Mouse (Mus musculus) forebrain, embryonic 12.5 days (tissue): ENCODE measurements around the gene Cdk14. TPM values are rescaled to one million over a fixed set of nuclear protein-coding genes. Genes with fewer than 3 reads are reported as not detected.

Source experiments
- ATAC-seq: fragments of 200-750 bp; cut with Nextera tagmentation; 2 replicates; pipeline ENCODE4 v1.8.0; 2017; ENCODE audit warnings: moderate TSS enrichment; ENCODE audit not compliant: low FRiP score
- H3K27ac ChIP-seq: fragments of 300-500 bp; sonication (generic); 2 replicates; pipeline ENCODE4 v1.5.1; 2016; ENCODE audit warnings: mild to moderate bottlenecking
- H3K27me3 ChIP-seq: fragments of 300-500 bp; sonication (generic); 2 replicates; pipeline ENCODE4 v1.6.1; 2016; ENCODE audit warnings: mild to moderate bottlenecking
- H3K36me3 ChIP-seq: fragments of 300-500 bp; sonication (generic); replicated peaks from 2 replicates; pipeline ENCODE4 v1.6.1; 2016; ENCODE audit warnings: mild to moderate bottlenecking
- H3K4me1 ChIP-seq: fragments of 300-500 bp; sonication (generic); 2 replicates; pipeline ENCODE4 v1.6.1; 2016
- H3K4me2 ChIP-seq: fragments of 300-500 bp; sonication (generic); 2 replicates; pipeline ENCODE4 v1.6.1; 2016; ENCODE audit warnings: mild to moderate bottlenecking, moderate library complexity
- H3K4me3 ChIP-seq: fragments of 300-500 bp; sonication (generic); replicated peaks from 2 replicates; pipeline ENCODE4 v1.5.1; 2016; ENCODE audit warnings: mild to moderate bottlenecking
- H3K9ac ChIP-seq: fragments of 300-500 bp; sonication (generic); 2 replicates; pipeline ENCODE4 v1.6.1; 2016; ENCODE audit warnings: mild to moderate bottlenecking
- H3K9me3 ChIP-seq: fragments of 300-500 bp; sonication (generic); 2 replicates; pipeline ENCODE4 v1.6.1; 2016
- WGBS: fragments of 180-500 bp; shearing (Covaris S2); methylation state at CpG from one replicate; pipeline ENCODE4 v1.1.7; 2016; 5-methylcytosine and 5-hydroxymethylcytosine counted together
- polyA plus RNA-seq: library from polyadenylated mRNA; unstranded; fragments of >200 nt; fragmentation: Nextera tagmentation; extraction: Ambion mirVana; gene quantifications from 2 replicates; pipeline ENCODE4 v1.2.1, GENCODE M21; 2016

Cdk14 gene
- polyA plus RNA-seq, 1 experiment from 2014 or later, result 33.0 TPM

DNA sequence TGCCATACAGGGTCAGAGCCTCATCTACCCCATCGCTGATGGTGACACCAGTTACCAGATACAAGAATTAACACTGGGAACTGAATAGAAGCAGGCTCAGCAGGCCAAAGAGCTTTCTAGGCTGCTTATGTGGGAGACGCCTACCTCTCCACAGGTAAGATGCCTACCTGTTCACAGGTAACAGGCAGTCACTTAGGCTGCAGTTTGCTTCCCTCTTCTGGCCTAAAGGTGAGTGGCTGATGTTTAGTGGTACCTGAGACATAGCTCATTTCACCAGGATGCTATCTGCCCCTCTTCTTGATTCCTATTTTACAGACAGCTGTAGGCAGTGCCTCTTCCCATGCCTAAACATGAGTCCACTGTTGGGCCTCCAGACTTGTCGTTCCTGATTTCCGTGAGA lies 595.0 kb downstream of the Cdk14 start:
- ATAC-seq, result no peak
- Histone ChIP-seq H3K27me3 (0 out of 2 replicates have a peak, but pooled peaks cover 4% of the 10 kb centered on the region), H3K4me1 (peaks cover 23% of the 10 kb centered on the region), H3K4me3 (no peak overlapping the region), H3K4me2 (no peak overlapping the region), H3K9me3 (no peaks in the 10 kb centered on the region), H3K36me3 (no peaks in the 10 kb centered on the region), H3K27ac (no peak overlapping the region), H3K9ac (no peak overlapping the region)
- WGBS, result 90% methylated on average over 4 of the region's 4 CpGs

DNA sequence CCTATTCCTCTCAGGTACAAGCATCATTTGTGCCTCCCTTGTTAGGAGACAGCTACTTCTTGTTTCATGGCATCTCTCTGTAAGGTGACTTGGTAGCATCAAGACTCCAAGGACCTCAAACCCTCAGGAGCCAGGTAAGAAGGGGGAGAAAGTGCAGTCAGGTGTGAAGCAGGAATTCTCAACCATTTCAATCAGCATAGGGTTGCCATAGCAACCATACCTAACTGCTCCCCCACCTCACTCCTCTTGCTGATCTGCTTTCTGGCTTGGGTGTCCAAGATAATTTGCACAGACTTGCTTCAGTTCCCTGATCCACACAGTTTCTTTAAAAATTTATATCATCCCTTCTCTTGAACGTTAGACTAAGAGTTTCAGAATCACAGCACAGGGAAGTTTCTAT lies 595.9 kb downstream of the Cdk14 start:
- Histone ChIP-seq H3K27me3 (0 out of 2 replicates have a peak, but pooled peaks cover 4% of the 10 kb centered on the region), H3K27ac (no peak overlapping the region), H3K36me3 (no peaks in the 10 kb centered on the region), H3K9ac (no peak overlapping the region), H3K4me1 (peaks cover 23% of the 10 kb centered on the region), H3K4me3 (no peak overlapping the region), H3K9me3 (no peaks in the 10 kb centered on the region), H3K4me2 (no peak overlapping the region)
- WGBS, result 69% methylated on average over 1 of the region's 1 CpGs
- ATAC-seq, result no peak

GRCm38 (mm10) chr5:4822041-4822440 lies 598.1 kb downstream of the Cdk14 start:
- H3K27me3 ChIP-seq, result 0 out of 2 replicates have a peak, but pooled peaks cover 4% of the 10 kb centered on the region
- no peak overlapping the region for H3K9ac ChIP-seq
- peaks cover 23% of the 10 kb centered on the region for H3K4me1 ChIP-seq
- WGBS, result 14% methylated on average over 2 of the region's 2 CpGs
- peak overlapping the region; percentile 73 for H3K27ac ChIP-seq
- no peak for ATAC-seq
- peak overlapping the region; percentile 45; the same call in 1 of the 2 replicates for H3K4me2 ChIP-seq
- no peaks in the 10 kb centered on the region for H3K36me3 ChIP-seq
- no peaks in the 10 kb centered on the region for H3K9me3 ChIP-seq
- no peak overlapping the region for H3K4me3 ChIP-seq

- Histone ChIP-seq H3K9me3 (no peaks in the 10 kb centered on the region), H3K4me1 (peaks cover 23% of the 10 kb centered on the region), H3K4me2 (peak overlapping the region; percentile 45), H3K27me3 (0 out of 2 replicates have a peak, but pooled peaks cover 4% of the 10 kb centered on the region), H3K27ac (peak overlapping the region; percentile 73), H3K9ac (no peak overlapping the region), H3K4me3 (no peak overlapping the region), H3K36me3 (no peaks in the 10 kb centered on the region)
- ATAC-seq, result peak; percentile 90
- 6% methylated on average over 8 of the region's 8 CpGs for WGBS
Measured at GRCm38 (mm10) chr5:4821368-4821771, 598.7 kb downstream of the Cdk14 start.

GRCm38 (mm10) chr5:4816981-4817380 lies 603.1 kb downstream of the Cdk14 start:
- no peak overlapping the region for H3K27ac ChIP-seq
- H3K9me3 ChIP-seq, result no peaks in the 10 kb centered on the region

DNA sequence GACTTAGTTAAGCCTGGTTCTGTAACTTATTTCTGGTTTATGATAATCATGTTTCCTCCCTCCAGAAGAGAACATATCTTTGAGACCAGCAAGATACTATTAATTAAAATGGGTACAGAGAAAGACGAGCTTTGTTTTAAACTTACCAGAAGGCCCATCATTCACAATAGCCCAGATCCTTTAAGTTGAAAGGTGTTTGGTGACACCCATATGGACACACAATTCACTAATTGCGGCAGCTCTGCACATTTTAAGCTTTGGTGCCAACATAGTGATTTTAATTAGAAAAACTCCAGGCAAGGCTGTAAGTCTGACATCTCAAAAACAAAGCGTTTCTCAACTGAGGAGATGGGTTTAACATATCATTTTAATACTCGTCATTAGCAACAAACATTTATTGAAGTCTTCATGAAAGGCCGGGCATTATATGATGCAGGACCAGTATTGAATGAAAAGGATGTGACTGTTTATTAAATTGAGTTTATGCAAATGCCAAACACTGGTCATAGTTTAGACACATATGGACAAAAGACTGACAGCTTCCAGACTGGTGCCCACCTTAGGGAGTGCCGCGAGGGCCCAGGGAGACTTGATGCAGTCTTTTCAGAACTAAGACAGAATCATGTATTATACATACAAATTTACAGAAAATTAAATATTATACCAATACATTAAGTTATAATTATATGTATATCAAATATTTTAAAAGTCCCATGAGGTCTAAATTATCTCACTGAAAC lies 605.5 kb downstream of the Cdk14 start:
- ATAC-seq, result no peak
- Histone ChIP-seq H3K4me3 (no peak overlapping the region), H3K36me3 (no peaks in the 10 kb centered on the region), H3K9me3 (no peaks in the 10 kb centered on the region), H3K27ac (no peak overlapping the region; the same call in 1 of the 2 replicates), H3K9ac (no peak overlapping the region), H3K4me1 (peaks cover 19% of the 10 kb centered on the region), H3K27me3 (no peaks in the 10 kb centered on the region), H3K4me2 (no peak overlapping the region)
- WGBS, result 62% methylated on average over 7 of the region's 7 CpGs

More at GRCm38 (mm10) chr5:4816981-4817380, 603.1 kb downstream of the Cdk14 start:
- Histone ChIP-seq H3K36me3 (no peaks in the 10 kb centered on the region), H3K9ac (no peak overlapping the region), H3K27me3 (no peaks in the 10 kb centered on the region), H3K4me3 (no peak overlapping the region), H3K4me1 (peaks cover 25% of the 10 kb centered on the region), H3K4me2 (no peak overlapping the region)
- 74% methylated on average over 5 of the region's 5 CpGs for WGBS
- no peak for ATAC-seq

GRCm38 (mm10) chr5:4813357-4813756 lies 606.8 kb downstream of the Cdk14 start:
- no peaks in the 10 kb centered on the region for H3K9me3 ChIP-seq
- no peak overlapping the region for H3K27ac ChIP-seq
- peaks cover 19% of the 10 kb centered on the region for H3K4me1 ChIP-seq
- H3K36me3 ChIP-seq, result no peaks in the 10 kb centered on the region
- H3K9ac ChIP-seq, result no peak overlapping the region
- no peaks in the 10 kb centered on the region for H3K27me3 ChIP-seq
- WGBS, result 96% methylated on average over 7 of the region's 7 CpGs
- no peak overlapping the region for H3K4me2 ChIP-seq
- no peak for ATAC-seq
- no peak overlapping the region for H3K4me3 ChIP-seq

DNA sequence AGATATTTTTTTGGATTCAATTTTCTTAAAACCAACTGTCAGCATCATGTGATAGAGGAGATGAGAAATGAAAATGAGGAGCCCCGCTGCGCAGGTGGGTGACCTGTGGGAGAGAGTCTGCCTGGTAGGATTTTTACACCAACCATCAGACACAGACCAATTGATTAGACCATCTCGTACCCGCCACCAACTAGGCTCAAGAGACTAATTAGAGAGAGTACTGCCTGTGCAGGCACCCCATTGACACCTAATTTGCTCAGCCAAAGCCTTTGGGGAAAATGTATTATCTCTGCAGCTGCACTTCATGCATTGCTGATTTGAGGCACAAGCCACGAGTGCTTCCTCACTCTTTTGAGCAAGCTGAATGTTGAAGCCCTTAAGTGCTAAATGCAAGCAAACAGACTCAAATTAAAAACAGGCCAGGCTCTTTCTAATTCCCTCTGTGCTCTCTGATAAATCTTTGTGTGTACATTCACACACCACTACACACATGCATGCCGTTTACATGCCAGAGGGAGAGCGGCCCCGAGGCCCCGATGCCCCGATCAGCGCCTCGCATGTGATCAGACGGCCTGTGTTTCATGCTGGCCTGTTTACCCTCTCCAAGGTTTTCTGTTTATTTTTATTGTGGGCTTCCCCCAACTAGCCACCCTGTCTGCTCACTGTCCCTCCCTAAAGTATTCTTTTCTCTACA lies 607.9 kb downstream of the Cdk14 start:
- 9% methylated on average over 13 of the region's 13 CpGs for WGBS
- H3K27ac ChIP-seq, result peak overlapping the region; percentile 90
- peak overlapping the region; percentile 25; the same call in 1 of the 2 replicates for H3K9ac ChIP-seq
- H3K4me2 ChIP-seq, result peak overlapping the region; percentile 21; the same call in 1 of the 2 replicates
- no peak overlapping the region for H3K4me3 ChIP-seq
- H3K27me3 ChIP-seq, result no peaks in the 10 kb centered on the region
- H3K9me3 ChIP-seq, result no peaks in the 10 kb centered on the region
- H3K36me3 ChIP-seq, result no peaks in the 10 kb centered on the region
- peaks cover 19% of the 10 kb centered on the region for H3K4me1 ChIP-seq
- peak; percentile 92 for ATAC-seq

DNA sequence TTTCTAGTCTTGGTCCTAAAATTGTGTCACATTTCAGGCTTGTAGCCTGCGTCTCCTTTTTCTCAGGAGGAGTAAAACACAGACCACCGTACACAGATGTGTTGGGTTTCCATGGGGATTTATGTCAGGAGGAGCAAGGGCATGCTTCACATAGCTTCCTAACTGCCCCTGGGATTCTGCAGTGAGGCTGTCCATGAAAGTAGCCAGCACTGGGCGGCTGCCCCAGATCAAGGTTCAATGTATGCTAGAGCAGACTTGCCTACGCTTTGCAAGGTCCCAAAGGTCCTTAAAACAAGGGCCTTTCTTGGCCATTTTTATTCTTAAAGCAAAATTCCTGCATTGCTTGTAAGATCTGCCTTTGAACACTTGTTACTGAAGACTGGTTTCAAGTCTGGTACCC lies 614.9 kb downstream of the Cdk14 start:
- Histone ChIP-seq H3K4me1 (peaks cover 25% of the 10 kb centered on the region), H3K9me3 (no peaks in the 10 kb centered on the region), H3K4me3 (no peak overlapping the region), H3K4me2 (no peak overlapping the region), H3K36me3 (no peaks in the 10 kb centered on the region), H3K27me3 (no peaks in the 10 kb centered on the region), H3K27ac (no peak overlapping the region), H3K9ac (no peak overlapping the region)
- ATAC-seq, result no peak
- WGBS, result 67% methylated on average over 4 of the region's 4 CpGs

- Histone ChIP-seq H3K4me1 (peaks cover 25% of the 10 kb centered on the region), H3K4me2 (no peak overlapping the region), H3K36me3 (no peaks in the 10 kb centered on the region), H3K27ac (no peak overlapping the region), H3K4me3 (no peak overlapping the region), H3K9me3 (no peaks in the 10 kb centered on the region), H3K9ac (no peak overlapping the region), H3K27me3 (no peaks in the 10 kb centered on the region)
- no peak for ATAC-seq
- 77% methylated on average over 5 of the region's 5 CpGs for WGBS
Measured at GRCm38 (mm10) chr5:4803708-4804107, 616.4 kb downstream of the Cdk14 start.

GRCm38 (mm10) chr5:4801971-4802370 lies 618.1 kb downstream of the Cdk14 start:
- Histone ChIP-seq H3K27me3 (no peaks in the 10 kb centered on the region), H3K4me1 (peaks cover 25% of the 10 kb centered on the region), H3K9me3 (no peaks in the 10 kb centered on the region), H3K27ac (no peak overlapping the region), H3K4me2 (no peak overlapping the region), H3K36me3 (no peaks in the 10 kb centered on the region), H3K9ac (no peak overlapping the region), H3K4me3 (no peak overlapping the region)
- no peak for ATAC-seq

DNA sequence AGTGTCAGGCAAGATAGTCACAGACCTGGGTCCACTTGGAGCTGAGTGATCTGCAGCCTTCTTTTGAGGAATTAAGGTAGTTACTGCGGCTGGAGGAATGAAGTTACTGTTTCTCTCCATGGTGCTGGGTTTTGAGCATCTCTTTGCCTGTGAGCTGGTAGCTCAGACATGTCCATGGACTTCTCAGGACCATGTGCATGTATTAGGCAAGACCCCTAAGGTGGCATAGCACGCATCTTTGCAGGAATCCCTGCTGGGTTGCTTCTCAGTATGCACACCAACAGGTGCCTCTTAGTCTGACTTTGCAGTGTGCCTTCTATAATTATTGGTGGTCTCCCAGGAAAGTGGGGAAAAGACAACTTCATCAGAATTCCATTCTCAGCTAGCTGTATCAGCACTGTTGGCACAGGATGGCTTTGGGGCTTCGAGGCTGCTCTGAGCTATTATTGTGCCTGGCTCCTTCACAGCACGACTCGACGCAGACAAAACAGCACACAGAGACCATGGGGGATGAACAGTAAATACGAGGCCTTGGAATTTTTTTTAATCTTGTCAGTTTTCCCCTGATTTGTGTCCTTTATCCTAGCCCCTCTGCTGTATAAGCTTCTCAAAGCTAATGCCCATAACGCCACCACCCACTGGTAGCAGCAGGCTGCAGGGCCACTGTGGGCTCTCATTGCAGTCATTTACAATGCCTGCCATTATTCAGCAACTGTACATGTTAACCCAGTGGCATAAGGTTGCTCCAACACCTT lies 618.8 kb downstream of the Cdk14 start:
- H3K4me2 ChIP-seq, result no peak overlapping the region
- no peaks in the 10 kb centered on the region for H3K9me3 ChIP-seq
- no peak overlapping the region for H3K9ac ChIP-seq
- H3K4me3 ChIP-seq, result no peak overlapping the region
- 37% methylated on average over 8 of the region's 8 CpGs for WGBS
- H3K36me3 ChIP-seq, result no peaks in the 10 kb centered on the region
- peaks cover 23% of the 10 kb centered on the region for H3K4me1 ChIP-seq
- H3K27ac ChIP-seq, result peak overlapping the region; percentile 5; the same call in 1 of the 2 replicates
- no peaks in the 10 kb centered on the region for H3K27me3 ChIP-seq
- peak; percentile 44; the same call in 1 of the 2 replicates for ATAC-seq
